In genomic region chr13:57083751-57084150, GRCm38 (mm10) we compare ENCODE assay signal across 16 mouse cellular contexts.
"Had no signal": no experiment of that assay in that cellular context is flagged by ENCODE, and none has a peak within 500 bp of the region (broad histone marks: within the 10 kb centered on the region; RNA-seq: fewer than 3 reads in every experiment).

No protein-coding gene starts in this region.

- H3K27ac ChIP-seq: kidney, postnatal 0 days; limb, embryonic 13.5 days; liver, embryonic 14.5 days; lung, embryonic 15.5 days; midbrain, embryonic 10.5 days; neural tube, embryonic 15.5 days had no signal

- H3K9me3 ChIP-seq: limb, embryonic 13.5 days; lung, embryonic 15.5 days; midbrain, embryonic 10.5 days; neural tube, embryonic 15.5 days had no signal

- H3K9ac ChIP-seq: limb, embryonic 13.5 days; liver, embryonic 14.5 days; lung, embryonic 15.5 days; neural tube, embryonic 15.5 days had no signal

- DNase-seq: kidney, adult 9 months; kidney, postnatal 36 days; layer of hippocampus, adult 9-11 months; layer of hippocampus, postnatal 36 days; lung, postnatal 36 days; midbrain, embryonic 14.5 days; right cerebral cortex, adult 18-20 months; right cerebral cortex, postnatal 25 days; thymus, postnatal 36 days had no signal

- H3K4me2 ChIP-seq: limb, embryonic 13.5 days; lung, embryonic 15.5 days; neural tube, embryonic 15.5 days had no signal

- H3K4me1 ChIP-seq: limb, embryonic 13.5 days; lung, embryonic 15.5 days; neural tube, embryonic 15.5 days had no signal

- H3K4me3 ChIP-seq: limb, embryonic 13.5 days; lung, embryonic 15.5 days; midbrain, embryonic 10.5 days; myocyte; neural tube, embryonic 15.5 days had no signal

- H3K36me3 ChIP-seq: limb, embryonic 13.5 days; lung, embryonic 15.5 days; midbrain, embryonic 10.5 days; neural tube, embryonic 15.5 days had no signal

- H3K27me3 ChIP-seq: limb, embryonic 13.5 days; lung, embryonic 15.5 days; neural tube, embryonic 15.5 days had no signal
